Comparison of ENCODE assay signal across 7 mouse cellular contexts in genomic region chr15:7443396-7444315, GRCm38 (mm10). TPM values are rescaled to one million over a fixed set of nuclear protein-coding genes. Genes with fewer than 3 reads are reported as not detected.
A peak's percentile ranks its signal among the peaks of the same experiment; 100 is the strongest.
DNase-seq lines count a peak whose midpoint lies in the region; TF ChIP-seq lines count a peak whose summit lies in the region.

No protein-coding gene starts in this region.

- DNase-seq in layer of hippocampus, adult 11-12 months (ENCODE audit: low spot score), result peak; percentile 32
- DNase-seq in layer of hippocampus, adult 9-11 months, result no peak
- peak; percentile 34 for DNase-seq in MN1 (ENCODE audit: low spot score)
- peak; percentile 84 for DNase-seq in brain, embryonic 14.5 days (ENCODE audit: low read depth)
- DNase-seq in lung, postnatal 25 days (ENCODE audit: low spot score), result peak; percentile 17
- DNase-seq in T-cell, adult 2 months (ENCODE audit: low spot score), result no peak
- DNase-seq in thymus, postnatal 36 days, result no peak

- peak; percentile 55; the same call in 1 of the 2 replicates for TF ChIP-seq CTCF in brain, embryonic 14.5 days (IDR thresholded peaks at IDR 0.05; ENCODE audit: borderline replicate concordance, extremely low read depth, insufficient read depth, insufficient read length)

- TF ChIP-seq POLR2A in brain, embryonic 14.5 days (IDR thresholded peaks at IDR 0.05; ENCODE audit: borderline replicate concordance, extremely low read depth, insufficient read depth, insufficient read length, poor library complexity, severe bottlenecking), result no peak

RNA-seq across cellular contexts. Expression of gene Egflam, which starts 45.5 kb away (rescaled TPM):
- polyA plus RNA-seq in brain, embryonic 14.5 days (2012; rRNA removed), result 3.4 and 8.0 TPM in 2 replicates

Comparison
In these comparisons a context has a peak if more than half of its experiments do, and no peak if none do; other contexts are left out.
1. DNase-seq: peak in layer of hippocampus, adult 11-12 months (single experiment), MN1 (single experiment), brain, embryonic 14.5 days (single experiment) and lung, postnatal 25 days (single experiment); none in layer of hippocampus, adult 9-11 months (single experiment), T-cell, adult 2 months (single experiment) and thymus, postnatal 36 days (0 of 2).